Mouse (Mus musculus) liver, adult 2 months (tissue): ENCODE data around the gene Dnajc22.

Experiments used
- CTCF ChIP-seq: fragments of 200-500 bp; IDR thresholded peaks from 2 replicates; pipeline ENCODE4 v1.5.1; 2011; ENCODE audit warnings: low read depth, low read length, control low read depth
- POLR2A ChIP-seq: fragments of 200-500 bp; IDR thresholded peaks from 2 replicates; pipeline ENCODE4 v1.6.1; 2011; ENCODE audit warnings: low read length, control low read depth; ENCODE audit not compliant: insufficient read depth; ENCODE audit errors: extremely low read depth

GRCm38 (mm10) chr15:99107866-99108265, 14.9 kb downstream of the Dnajc22 start:
- no peak for TF ChIP-seq CTCF
- TF ChIP-seq POLR2A, result no peak
